Mouse (Mus musculus): Measurements from ENCODE around the gene Zfp488. TPM values are rescaled to one million over a fixed set of nuclear protein-coding genes. Genes with fewer than 3 reads are reported as not detected.

The Zfp488 gene
- polyA plus RNA-seq, 1 experiment from 2014 or later, result 0.50 TPM

- H3K4me2 ChIP-seq (ENCODE audit: low read length), result no peak overlapping the region
- H3K9me3 ChIP-seq (ENCODE audit: control insufficient read depth, low read length), result no peaks in the 10 kb centered on the region
- no peaks in the 10 kb centered on the region for H3K27me3 ChIP-seq (replicated peaks; ENCODE audit: control insufficient read depth, insufficient read depth, low read length)
- WGBS, result 59% methylated on average over 3 of the region's 3 CpGs
- H3K27ac ChIP-seq (ENCODE audit: low read depth), result no peak overlapping the region
- no peak overlapping the region for H3K9ac ChIP-seq (ENCODE audit: low read length)
- no peaks in the 10 kb centered on the region for H3K36me3 ChIP-seq (ENCODE audit: control insufficient read depth, insufficient read depth, low read length)
- H3K4me1 ChIP-seq (replicated peaks; ENCODE audit: control insufficient read depth, insufficient read depth, low read length), result no peaks in the 10 kb centered on the region
- no peak overlapping the region for H3K4me3 ChIP-seq (ENCODE audit: low read depth, low read length)
- DNase-seq (ENCODE audit: low spot score), result no peak
- no peak for ATAC-seq (replicated peaks; ENCODE audit: low FRiP score, low TSS enrichment, low read depth)
Observed at GRCm38 (mm10) chr14:33958841-33959240, 19.7 kb downstream of the Zfp488 start.

DNA sequence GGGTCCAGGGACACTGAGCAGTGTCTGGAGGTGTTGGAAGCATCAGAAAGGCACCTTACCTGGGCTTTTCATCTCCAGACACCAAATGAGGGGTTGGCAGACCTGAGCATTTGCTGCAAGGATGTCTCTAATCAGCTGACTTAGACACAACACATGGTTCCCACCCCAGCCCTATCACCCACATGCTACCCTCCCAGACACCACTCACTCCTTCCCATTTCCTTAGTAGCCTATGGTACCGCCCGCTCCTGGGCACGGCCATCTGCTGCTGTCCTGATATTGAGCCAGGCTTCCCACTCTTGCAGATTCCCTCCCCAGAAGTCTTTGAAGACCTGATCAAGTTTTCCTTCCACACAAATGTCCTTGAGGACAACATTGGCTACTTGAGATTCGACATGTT is 20.4 kb downstream of the Zfp488 start:
- 89% methylated on average over 4 of the region's 4 CpGs for WGBS
- H3K36me3 ChIP-seq (ENCODE audit: control insufficient read depth, insufficient read depth, low read length), result no peaks in the 10 kb centered on the region
- no peak overlapping the region for H3K4me2 ChIP-seq (ENCODE audit: low read length)
- H3K4me1 ChIP-seq (replicated peaks; ENCODE audit: control insufficient read depth, insufficient read depth, low read length), result no peaks in the 10 kb centered on the region
- no peaks in the 10 kb centered on the region for H3K9me3 ChIP-seq (ENCODE audit: control insufficient read depth, low read length)
- DNase-seq (ENCODE audit: low spot score), result no peak
- no peak overlapping the region for H3K9ac ChIP-seq (ENCODE audit: low read length)
- no peak overlapping the region for H3K27ac ChIP-seq (ENCODE audit: low read depth)
- H3K27me3 ChIP-seq (replicated peaks; ENCODE audit: control insufficient read depth, insufficient read depth, low read length), result no peaks in the 10 kb centered on the region
- no peak for ATAC-seq (replicated peaks; ENCODE audit: low FRiP score, low TSS enrichment, low read depth)
- no peak overlapping the region for H3K4me3 ChIP-seq (ENCODE audit: low read depth, low read length)

DNA sequence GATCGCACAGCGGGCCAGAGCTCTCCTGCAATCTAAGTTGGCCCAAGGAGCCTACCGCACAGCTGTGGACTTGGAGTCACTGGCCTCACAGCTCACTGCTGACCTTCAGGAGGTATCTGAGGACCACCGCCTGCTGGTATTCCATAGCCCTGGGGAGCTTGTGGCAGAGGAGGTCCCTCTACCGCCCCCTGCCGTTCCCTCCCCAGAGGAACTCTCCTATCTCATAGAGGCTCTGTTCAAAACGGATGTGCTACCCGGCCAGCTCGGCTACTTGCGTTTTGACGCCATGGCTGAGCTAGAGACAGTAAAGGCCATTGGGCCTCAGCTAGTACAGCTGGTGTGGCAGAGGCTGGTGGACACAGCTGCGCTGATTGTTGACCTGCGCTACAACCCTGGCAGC is 22.5 kb downstream of the Zfp488 start:
- ATAC-seq (replicated peaks; ENCODE audit: low FRiP score, low TSS enrichment, low read depth) (no peak), DNase-seq (ENCODE audit: low spot score) (no peak)
- H3K4me2 ChIP-seq (ENCODE audit: low read length), result no peak overlapping the region
- H3K27me3 ChIP-seq (replicated peaks; ENCODE audit: control insufficient read depth, insufficient read depth, low read length), result no peaks in the 10 kb centered on the region
- H3K27ac ChIP-seq (ENCODE audit: low read depth), result no peak overlapping the region
- H3K9me3 ChIP-seq (ENCODE audit: control insufficient read depth, low read length), result no peaks in the 10 kb centered on the region
- H3K4me3 ChIP-seq (ENCODE audit: low read depth, low read length), result no peak overlapping the region
- no peak overlapping the region for H3K9ac ChIP-seq (ENCODE audit: low read length)
- WGBS, result 70% methylated on average over 13 of the region's 13 CpGs
- H3K4me1 ChIP-seq (replicated peaks; ENCODE audit: control insufficient read depth, insufficient read depth, low read length), result no peaks in the 10 kb centered on the region
- H3K36me3 ChIP-seq (ENCODE audit: control insufficient read depth, insufficient read depth, low read length), result no peaks in the 10 kb centered on the region

GRCm38 (mm10) chr14:33953761-33954160 is 24.8 kb downstream of the Zfp488 start, which contains the start of gene Rbp3:
Rbp3 (plus strand) TSS chr14:33954003.
- 83% methylated on average over 5 of the region's 5 CpGs for WGBS
- Histone ChIP-seq H3K4me2 (ENCODE audit: low read length) (no peak within 1 kb of the TSS), H3K4me3 (ENCODE audit: low read depth, low read length) (no peak within 1 kb of the TSS), H3K9ac (ENCODE audit: low read length) (no peak within 1 kb of the TSS), H3K4me1 (replicated peaks; ENCODE audit: control insufficient read depth, insufficient read depth, low read length) (no peaks in the 10 kb centered on the region), H3K27me3 (replicated peaks; ENCODE audit: control insufficient read depth, insufficient read depth, low read length) (no peaks in the 10 kb centered on the region), H3K36me3 (ENCODE audit: control insufficient read depth, insufficient read depth, low read length) (no peaks in the 10 kb centered on the region), H3K9me3 (ENCODE audit: control insufficient read depth, low read length) (no peaks in the 10 kb centered on the region), H3K27ac (ENCODE audit: low read depth) (no peak within 1 kb of the TSS)
- no peak for DNase-seq (ENCODE audit: low spot score)
- no peak for ATAC-seq (replicated peaks; ENCODE audit: low FRiP score, low TSS enrichment, low read depth)

- Histone ChIP-seq H3K4me3 (ENCODE audit: low read depth, low read length) (no peak overlapping the region), H3K9ac (ENCODE audit: low read length) (no peak overlapping the region), H3K27me3 (replicated peaks; ENCODE audit: control insufficient read depth, insufficient read depth, low read length) (no peaks in the 10 kb centered on the region), H3K9me3 (ENCODE audit: control insufficient read depth, low read length) (no peaks in the 10 kb centered on the region), H3K36me3 (ENCODE audit: control insufficient read depth, insufficient read depth, low read length) (no peaks in the 10 kb centered on the region), H3K4me1 (replicated peaks; ENCODE audit: control insufficient read depth, insufficient read depth, low read length) (no peaks in the 10 kb centered on the region), H3K4me2 (ENCODE audit: low read length) (no peak overlapping the region), H3K27ac (ENCODE audit: low read depth) (no peak overlapping the region)
- DNase-seq (ENCODE audit: low spot score), result no peak
- WGBS, result 42% methylated on average over 6 of the region's 6 CpGs
- no peak for ATAC-seq (replicated peaks; ENCODE audit: low FRiP score, low TSS enrichment, low read depth)
Observed at GRCm38 (mm10) chr14:33952233-33952981, 26.2 kb downstream of the Zfp488 start.

GRCm38 (mm10) chr14:33946125-33946524 is 32.4 kb downstream of the Zfp488 start:
- no peak for ATAC-seq (replicated peaks; ENCODE audit: low FRiP score, low TSS enrichment, low read depth)
- Histone ChIP-seq H3K9ac (ENCODE audit: low read length) (no peak overlapping the region), H3K27ac (ENCODE audit: low read depth) (no peak overlapping the region), H3K9me3 (ENCODE audit: control insufficient read depth, low read length) (no peaks in the 10 kb centered on the region), H3K4me2 (ENCODE audit: low read length) (no peak overlapping the region), H3K27me3 (replicated peaks; ENCODE audit: control insufficient read depth, insufficient read depth, low read length) (no peaks in the 10 kb centered on the region), H3K4me3 (ENCODE audit: low read depth, low read length) (no peak overlapping the region), H3K36me3 (ENCODE audit: control insufficient read depth, insufficient read depth, low read length) (no peaks in the 10 kb centered on the region), H3K4me1 (replicated peaks; ENCODE audit: control insufficient read depth, insufficient read depth, low read length) (no peaks in the 10 kb centered on the region)
- WGBS, result 76% methylated on average over 6 of the region's 6 CpGs
- DNase-seq (ENCODE audit: low spot score), result no peak

- Histone ChIP-seq H3K27me3 (replicated peaks; ENCODE audit: control insufficient read depth, insufficient read depth, low read length) (0 out of 2 replicates have a peak, but pooled peaks cover 2% of the 10 kb centered on the region), H3K27ac (ENCODE audit: low read depth) (no peak overlapping the region), H3K4me3 (ENCODE audit: low read depth, low read length) (no peak overlapping the region), H3K4me2 (ENCODE audit: low read length) (no peak overlapping the region), H3K36me3 (ENCODE audit: control insufficient read depth, insufficient read depth, low read length) (no peaks in the 10 kb centered on the region), H3K4me1 (replicated peaks; ENCODE audit: control insufficient read depth, insufficient read depth, low read length) (no peaks in the 10 kb centered on the region), H3K9me3 (ENCODE audit: control insufficient read depth, low read length) (no peaks in the 10 kb centered on the region), H3K9ac (ENCODE audit: low read length) (no peak overlapping the region)
- 62% methylated on average over 5 of the region's 5 CpGs for WGBS
- ATAC-seq (replicated peaks; ENCODE audit: low FRiP score, low TSS enrichment, low read depth), result no peak
- no peak for DNase-seq (ENCODE audit: low spot score)
Observed at GRCm38 (mm10) chr14:33942222-33942621, 36.3 kb downstream of the Zfp488 start.

DNA sequence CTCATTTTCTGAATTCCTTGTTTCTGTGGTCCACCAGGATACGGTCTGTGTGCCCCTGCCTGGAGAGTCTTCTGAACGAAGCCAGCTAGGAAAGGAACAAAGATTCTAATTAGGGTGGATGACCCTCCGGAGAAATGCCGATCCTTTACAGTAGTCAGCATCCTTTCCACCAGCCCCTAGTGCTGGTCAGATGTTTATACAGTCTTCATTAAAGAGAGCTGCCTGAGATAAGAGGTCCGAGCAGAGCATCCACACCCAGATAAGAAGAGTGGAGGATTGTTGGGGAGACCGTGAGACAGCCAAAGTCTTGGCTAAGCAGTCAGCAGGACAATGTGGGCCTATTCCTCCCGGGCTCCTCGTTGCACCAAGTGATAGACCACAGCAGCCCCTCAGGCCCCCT is 37.8 kb downstream of the Zfp488 start, which contains the start of gene Gdf2:
Gene Gdf2, plus strand, starts transcription at position 301 of the 400 bp plus-strand sequence.
- no peak for DNase-seq (ENCODE audit: low spot score)
- Histone ChIP-seq H3K27ac (ENCODE audit: low read depth) (no peak within 1 kb of the TSS), H3K36me3 (ENCODE audit: control insufficient read depth, insufficient read depth, low read length) (no peaks in the 10 kb centered on the region), H3K9ac (ENCODE audit: low read length) (no peak within 1 kb of the TSS), H3K27me3 (replicated peaks; ENCODE audit: control insufficient read depth, insufficient read depth, low read length) (0 out of 2 replicates have a peak, but pooled peaks cover 2% of the 10 kb centered on the region), H3K4me1 (replicated peaks; ENCODE audit: control insufficient read depth, insufficient read depth, low read length) (no peaks in the 10 kb centered on the region), H3K4me2 (ENCODE audit: low read length) (no peak within 1 kb of the TSS), H3K9me3 (ENCODE audit: control insufficient read depth, low read length) (no peaks in the 10 kb centered on the region), H3K4me3 (ENCODE audit: low read depth, low read length) (no peak within 1 kb of the TSS)
- no peak for ATAC-seq (replicated peaks; ENCODE audit: low FRiP score, low TSS enrichment, low read depth)
- 55% methylated on average over 8 of the region's 8 CpGs for WGBS

GRCm38 (mm10) chr14:33939117-33939516 is 39.4 kb downstream of the Zfp488 start:
- H3K4me1 ChIP-seq (replicated peaks; ENCODE audit: control insufficient read depth, insufficient read depth, low read length), result no peaks in the 10 kb centered on the region
- peak; percentile 60; the same call in 1 of the 2 replicates for ATAC-seq (replicated peaks; ENCODE audit: low FRiP score, low TSS enrichment, low read depth)
- no peak overlapping the region for H3K27ac ChIP-seq (ENCODE audit: low read depth)
- DNase-seq (ENCODE audit: low spot score), result peak; percentile 90
- H3K4me2 ChIP-seq (ENCODE audit: low read length), result peak overlapping the region; percentile 26; the same call in 1 of the 2 replicates
- H3K4me3 ChIP-seq (ENCODE audit: low read depth, low read length), result no peak overlapping the region
- no peaks in the 10 kb centered on the region for H3K9me3 ChIP-seq (ENCODE audit: control insufficient read depth, low read length)
- H3K27me3 ChIP-seq (replicated peaks; ENCODE audit: control insufficient read depth, insufficient read depth, low read length), result 0 out of 2 replicates have a peak, but pooled peaks cover 2% of the 10 kb centered on the region
- 27% methylated on average over 9 of the region's 9 CpGs for WGBS
- H3K36me3 ChIP-seq (ENCODE audit: control insufficient read depth, insufficient read depth, low read length), result no peaks in the 10 kb centered on the region
- no peak overlapping the region for H3K9ac ChIP-seq (ENCODE audit: low read length)

Measured in intestine, embryonic 14.5 days (tissue).